Mouse (Mus musculus) yolk sac, embryonic 10.5 days (tissue): Measurements from ENCODE around the gene Slc25a19.

Experiments used
- DNase-seq: peaks from one replicate; pipeline ENCODE4 v3.0.0-alpha.2; 2017; ENCODE audit warnings: low spot score

The Slc25a19 gene

DNA sequence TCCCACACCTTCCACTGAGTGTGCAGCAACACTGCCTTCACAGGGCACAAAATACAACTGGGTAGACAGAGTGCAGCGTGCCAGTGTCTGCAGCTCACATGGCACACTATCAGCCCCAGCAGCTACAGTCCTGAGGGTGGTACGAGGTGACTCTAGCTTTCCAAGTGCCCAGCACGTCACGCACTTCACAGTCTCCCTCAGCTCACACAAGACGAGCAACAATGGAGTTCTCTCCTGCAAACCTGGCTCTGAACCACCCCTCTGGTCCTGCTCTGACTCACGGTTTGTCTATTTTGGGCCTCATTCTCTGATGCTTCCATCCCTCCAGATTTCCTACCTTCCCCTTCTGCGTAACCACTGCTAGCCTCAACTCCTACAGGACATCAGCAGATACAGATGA is 28.4 kb downstream of the Slc25a19 start:
- DNase-seq = no peak

DNA sequence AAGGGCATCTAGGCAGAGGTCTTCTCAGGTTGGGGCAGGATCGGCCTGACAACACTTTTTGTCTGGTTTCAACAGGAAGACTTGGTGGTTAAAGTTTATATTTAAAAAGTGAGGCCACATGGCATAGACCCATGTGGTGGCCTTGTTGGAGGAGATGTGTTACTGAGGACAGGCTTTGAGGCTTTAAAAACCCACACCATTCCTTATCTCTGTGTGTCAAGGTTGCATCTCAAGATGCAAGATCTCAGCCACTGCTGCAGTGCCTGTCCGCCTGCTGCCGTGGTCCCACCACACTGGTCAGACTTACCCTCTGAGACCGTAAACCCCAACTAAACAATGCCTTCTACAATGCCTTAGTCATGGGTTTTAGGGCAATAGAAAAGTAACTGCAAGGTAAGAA is 29.8 kb downstream of the Slc25a19 start:
- no peak for DNase-seq

DNA sequence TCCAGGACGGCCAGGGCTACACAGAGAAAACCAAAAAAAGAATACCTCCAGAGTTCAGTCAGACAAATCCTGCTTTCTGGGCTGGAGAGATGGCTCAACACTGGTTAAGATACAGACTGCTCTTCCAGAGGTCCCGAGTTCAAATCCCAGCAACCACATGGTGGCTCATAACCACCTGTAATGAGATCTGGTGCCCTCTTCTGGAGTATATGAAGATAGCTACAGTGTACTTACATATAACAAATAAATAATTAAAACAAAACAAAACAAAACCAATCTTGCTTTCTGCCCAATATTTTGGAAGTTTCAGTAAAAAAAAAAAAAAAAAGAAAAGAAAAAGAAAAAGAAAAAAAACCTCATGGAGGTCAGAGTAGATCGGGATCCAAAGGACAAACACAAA is 32.9 kb downstream of the Slc25a19 start:
- DNase-seq = no peak

DNA sequence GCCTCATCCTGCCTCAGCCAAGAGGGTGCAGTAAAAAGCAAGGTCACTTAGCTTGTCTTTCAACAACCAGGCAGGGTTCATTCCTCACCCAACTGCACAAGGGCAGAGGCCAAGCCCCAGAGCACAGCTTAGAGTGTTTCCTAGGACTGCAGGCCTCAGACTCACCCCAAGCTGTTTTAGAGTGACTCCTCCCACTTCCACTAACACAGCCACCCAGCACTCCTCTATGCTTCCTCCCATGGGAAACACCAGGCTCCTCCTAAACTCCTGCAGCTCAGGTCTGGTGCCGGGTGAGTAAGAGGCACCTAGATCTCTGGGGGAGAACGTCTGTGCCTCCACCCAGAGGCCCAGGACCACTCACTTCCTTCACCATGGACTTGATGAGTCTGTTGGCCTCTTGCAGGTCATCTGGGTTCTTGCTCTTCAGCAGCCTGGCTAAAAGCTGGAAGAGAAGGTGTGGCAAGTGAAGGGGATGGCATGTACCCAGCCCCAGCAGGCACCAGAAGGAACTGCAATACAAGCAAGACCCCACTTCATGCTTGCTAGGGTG is 37.5 kb downstream of the Slc25a19 start:
- no peak for DNase-seq

DNA sequence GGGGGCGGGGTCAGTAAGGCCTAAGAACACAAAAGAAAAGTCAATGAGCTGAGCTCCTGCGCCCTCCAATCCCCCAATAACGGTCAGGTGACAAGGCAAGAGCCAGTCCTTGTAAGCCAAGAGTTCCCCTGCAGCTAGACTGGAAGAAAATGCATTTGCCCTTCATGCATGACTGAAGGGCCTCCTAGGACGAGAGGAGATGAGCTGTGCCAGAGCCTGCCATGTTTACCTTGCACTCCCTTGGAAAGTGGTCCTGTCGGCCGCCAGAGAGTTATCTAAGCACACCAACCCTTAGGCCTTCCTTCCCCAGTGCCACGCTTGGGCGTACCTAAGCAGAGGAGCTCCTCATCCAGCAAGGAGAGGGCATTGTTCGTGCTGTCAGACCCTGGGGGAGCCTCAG is 40.1 kb downstream of the Slc25a19 start:
- DNase-seq = no peak

DNA sequence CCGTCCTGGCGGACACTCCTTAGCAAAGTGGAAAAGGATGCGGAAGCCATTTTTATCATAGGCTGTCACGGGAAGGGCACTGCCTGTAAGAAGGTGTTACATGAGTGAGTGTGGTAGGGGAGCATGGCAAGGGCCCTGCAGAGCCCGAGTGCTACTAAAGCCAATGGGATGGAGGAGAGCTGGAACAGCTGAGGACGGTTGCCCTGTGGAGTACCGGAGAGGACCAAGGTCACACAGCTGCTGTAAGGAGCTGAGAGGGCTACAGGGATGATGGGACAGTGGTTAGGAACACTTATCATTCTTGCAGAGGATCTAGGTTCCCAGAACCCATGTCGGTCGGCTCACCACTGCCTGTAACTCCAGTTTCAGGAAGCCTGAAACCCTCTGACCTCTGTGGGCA is 41.7 kb downstream of the Slc25a19 start:
- DNase-seq = no peak

DNA sequence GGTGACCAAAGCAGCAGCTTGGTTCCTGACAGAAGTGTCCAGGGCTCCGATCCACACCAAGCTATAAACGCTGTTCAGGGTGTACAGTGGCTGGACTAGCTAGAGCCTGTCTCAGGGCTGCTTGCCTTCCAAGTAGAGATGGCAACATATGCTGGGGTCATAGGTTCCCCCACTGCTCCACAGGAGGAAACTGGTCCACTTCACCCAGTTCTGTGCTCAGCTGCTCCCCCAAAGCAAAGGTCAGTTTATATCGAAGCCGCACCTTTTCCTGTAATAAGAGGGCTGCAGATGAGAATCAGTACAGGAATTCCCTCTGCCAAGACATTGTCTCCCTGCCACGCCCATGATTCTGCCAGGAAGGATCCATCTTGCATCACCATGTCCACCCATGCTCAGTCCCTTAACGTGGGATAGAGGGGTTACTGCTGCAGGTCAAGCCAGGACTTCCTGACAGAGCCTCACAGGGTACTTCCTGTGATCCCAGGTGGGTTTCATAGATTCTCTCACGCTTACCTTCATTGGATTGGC is 42.5 kb downstream of the Slc25a19 start:
- no peak for DNase-seq

DNA sequence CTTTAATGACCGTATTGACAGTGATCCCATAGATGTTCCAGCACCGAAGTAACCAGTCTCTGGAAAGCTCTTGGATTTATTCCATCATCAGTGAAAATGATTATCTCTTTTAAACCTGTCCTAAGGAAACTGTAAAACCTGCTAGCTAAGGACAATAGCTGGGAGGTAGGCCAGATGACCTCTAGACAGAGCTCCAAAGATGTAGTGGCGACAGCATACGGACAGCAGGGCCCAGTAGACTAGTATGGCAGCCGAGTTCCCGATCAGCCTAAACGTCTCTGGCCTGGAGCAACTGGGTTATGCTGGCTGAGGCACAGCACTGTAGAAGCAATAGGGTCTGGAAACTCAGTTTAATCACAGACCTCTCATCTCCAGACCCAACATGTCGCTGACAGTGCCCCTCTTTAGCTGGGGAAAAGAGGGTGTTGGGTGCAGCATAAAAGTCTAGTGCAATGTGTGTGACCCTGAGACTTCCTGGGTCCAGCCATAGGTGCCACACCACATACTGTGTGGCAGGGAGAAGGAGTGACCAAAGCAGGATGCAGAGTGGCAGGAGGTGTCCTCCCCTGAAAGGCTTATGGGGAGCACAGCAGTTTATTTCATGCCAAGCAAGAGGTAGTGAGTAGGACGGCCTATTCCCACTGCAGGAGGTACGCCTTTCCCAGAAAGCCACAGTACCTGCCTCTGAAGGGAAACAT is 43.6 kb downstream of the Slc25a19 start:
- DNase-seq = no peak

DNA sequence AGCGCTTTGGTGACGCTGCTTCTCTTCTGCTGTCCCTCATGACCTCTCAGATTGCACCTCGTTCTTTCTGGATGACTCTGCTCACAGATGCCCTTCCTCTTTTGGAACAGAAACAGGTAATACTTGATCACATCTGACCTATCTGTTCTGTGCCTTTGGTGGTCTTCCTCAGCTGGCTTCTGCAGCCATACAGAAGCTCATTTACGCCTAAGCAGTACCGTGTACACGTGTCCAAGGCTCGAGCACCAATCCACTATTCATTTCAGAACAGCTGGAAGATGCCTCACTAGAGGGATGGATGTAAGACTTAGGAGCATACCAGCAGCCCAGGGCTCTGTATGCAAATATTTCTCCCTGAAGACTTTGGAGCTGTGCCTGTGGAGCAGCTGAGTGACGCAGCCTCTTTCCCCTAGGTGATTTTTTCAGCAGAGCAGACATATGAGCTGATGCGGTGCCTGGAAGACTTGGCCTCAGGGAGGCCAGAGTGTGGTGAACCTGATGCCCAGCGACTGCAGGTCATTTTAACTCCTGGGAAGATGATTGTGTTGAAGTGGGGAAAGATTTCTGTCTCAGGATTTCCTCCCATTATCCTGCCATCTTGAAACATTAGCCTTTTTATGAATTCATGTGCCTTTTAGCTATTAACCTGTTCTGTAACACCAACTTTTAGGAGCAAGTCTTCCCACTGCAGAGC is 45.0 kb downstream of the Slc25a19 start:
- no peak for DNase-seq

DNA sequence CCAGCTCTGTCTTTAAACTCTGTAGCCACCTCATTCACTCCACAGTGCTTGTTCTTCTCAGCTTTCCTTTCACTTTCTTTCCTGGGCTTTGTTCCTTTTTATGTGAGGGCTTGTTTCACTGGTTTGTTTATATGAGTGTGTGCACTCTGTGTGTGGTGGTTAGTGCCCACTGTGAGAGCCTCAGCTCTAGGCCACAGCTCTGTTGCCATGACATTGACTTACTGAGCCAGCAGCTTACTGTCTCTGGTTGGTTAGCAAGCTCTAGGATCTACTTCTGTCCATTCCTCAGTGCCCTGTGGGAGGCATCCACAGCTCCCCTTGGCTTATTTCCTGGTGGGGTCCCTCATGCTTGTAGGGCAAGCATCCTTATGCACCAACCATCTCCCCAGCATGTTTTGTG is 49.0 kb downstream of the Slc25a19 start:
- no peak for DNase-seq

DNA sequence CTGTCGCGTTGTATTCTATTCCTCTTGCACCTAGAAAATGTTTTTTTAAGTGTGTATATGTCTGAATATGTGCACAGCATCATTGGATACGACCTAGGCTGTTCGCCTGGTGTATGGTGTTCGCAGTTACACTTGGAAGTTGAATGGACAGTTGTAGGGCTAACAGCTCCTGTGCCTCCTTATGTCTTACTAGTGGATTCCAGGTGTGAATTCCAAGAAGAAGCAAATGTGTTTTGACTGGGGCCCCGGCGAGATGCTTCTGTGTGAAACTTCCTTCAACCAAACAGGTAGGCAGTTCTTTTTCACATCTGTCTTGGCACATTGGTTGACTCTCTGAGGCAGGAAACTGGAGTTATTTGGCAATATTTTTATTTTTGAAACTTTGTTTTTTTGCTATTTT is 63.1 kb downstream of the Slc25a19 start:
- no peak for DNase-seq
